Mouse (Mus musculus) liver, embryonic 11.5 days (tissue): ENCODE measurements at regions not wholly inside any gene's neighbourhood (a gene's known extent, or its start where the extent isn't known, plus 50 kb on each side); places are given as distances from the start of the nearest gene placed in this dataset. TPM values are rescaled to one million over a fixed set of nuclear protein-coding genes. Genes with fewer than 3 reads are reported as not detected.

Experiments used
- ATAC-seq: fragments of 200-750 bp; cut with Nextera tagmentation; replicated peaks from 2 replicates; pipeline ENCODE4 v1.8.0; 2017; ENCODE audit warnings: moderate number of reproducible peaks, mild to moderate bottlenecking, moderate TSS enrichment, moderate library complexity; ENCODE audit not compliant: low FRiP score
- DNase-seq: peaks from one replicate; pipeline ENCODE4 v3.0.0-alpha.2; 2017; ENCODE audit warnings: low spot score
- H3K27ac ChIP-seq: fragments of 300-500 bp; sonication (generic); 2 replicates; pipeline ENCODE4 v1.5.1; 2014; ENCODE audit warnings: mild to moderate bottlenecking, low read depth, low read length, control low read depth
- H3K27me3 ChIP-seq: fragments of 300-500 bp; sonication (generic); replicated peaks from 2 replicates; pipeline ENCODE4 v1.6.1; 2014; ENCODE audit warnings: low read length, mixed read lengths; ENCODE audit not compliant: control insufficient read depth, insufficient read depth
- H3K36me3 ChIP-seq: fragments of 300-500 bp; sonication (generic); 2 replicates; pipeline ENCODE4 v1.6.1; 2014; ENCODE audit warnings: mild to moderate bottlenecking, low read length, moderate library complexity, mixed read lengths; ENCODE audit not compliant: control insufficient read depth, insufficient read depth
- H3K4me1 ChIP-seq: fragments of 300-500 bp; sonication (generic); replicated peaks from 2 replicates; pipeline ENCODE4 v1.6.1; 2014; ENCODE audit warnings: low read length, mixed read lengths; ENCODE audit not compliant: control insufficient read depth, insufficient read depth
- H3K4me2 ChIP-seq: fragments of 300-500 bp; sonication (generic); 2 replicates; pipeline ENCODE4 v1.6.1; 2014; ENCODE audit warnings: mild to moderate bottlenecking, control low read depth, moderate library complexity
- H3K4me3 ChIP-seq: fragments of 300-500 bp; sonication (generic); 2 replicates; pipeline ENCODE4 v1.5.1; 2014; ENCODE audit warnings: low read depth, low read length, control low read depth
- H3K9ac ChIP-seq: fragments of 300-500 bp; sonication (generic); 2 replicates; pipeline ENCODE4 v1.6.1; 2014; ENCODE audit warnings: low read depth, low read length, control low read depth
- H3K9me3 ChIP-seq: fragments of 300-500 bp; sonication (generic); 2 replicates; pipeline ENCODE4 v1.6.1; 2016; ENCODE audit warnings: low read length, inconsistent platforms, mixed read lengths; ENCODE audit not compliant: control insufficient read depth
- WGBS: fragments of 180-500 bp; shearing (Covaris S2); extraction: QIAGEN DNeasy Blood & Tissue Kit; methylation state at CpG from one replicate; pipeline ENCODE4 v1.1.7; 2014; 5-methylcytosine and 5-hydroxymethylcytosine counted together
- microRNA-seq: library from miRNA; unstranded; fragments of <30 nt; microRNA quantifications from one replicate; pipeline ENCODE4, GENCODE M21; 2017; ENCODE audit warnings: borderline number of aligned reads

DNA sequence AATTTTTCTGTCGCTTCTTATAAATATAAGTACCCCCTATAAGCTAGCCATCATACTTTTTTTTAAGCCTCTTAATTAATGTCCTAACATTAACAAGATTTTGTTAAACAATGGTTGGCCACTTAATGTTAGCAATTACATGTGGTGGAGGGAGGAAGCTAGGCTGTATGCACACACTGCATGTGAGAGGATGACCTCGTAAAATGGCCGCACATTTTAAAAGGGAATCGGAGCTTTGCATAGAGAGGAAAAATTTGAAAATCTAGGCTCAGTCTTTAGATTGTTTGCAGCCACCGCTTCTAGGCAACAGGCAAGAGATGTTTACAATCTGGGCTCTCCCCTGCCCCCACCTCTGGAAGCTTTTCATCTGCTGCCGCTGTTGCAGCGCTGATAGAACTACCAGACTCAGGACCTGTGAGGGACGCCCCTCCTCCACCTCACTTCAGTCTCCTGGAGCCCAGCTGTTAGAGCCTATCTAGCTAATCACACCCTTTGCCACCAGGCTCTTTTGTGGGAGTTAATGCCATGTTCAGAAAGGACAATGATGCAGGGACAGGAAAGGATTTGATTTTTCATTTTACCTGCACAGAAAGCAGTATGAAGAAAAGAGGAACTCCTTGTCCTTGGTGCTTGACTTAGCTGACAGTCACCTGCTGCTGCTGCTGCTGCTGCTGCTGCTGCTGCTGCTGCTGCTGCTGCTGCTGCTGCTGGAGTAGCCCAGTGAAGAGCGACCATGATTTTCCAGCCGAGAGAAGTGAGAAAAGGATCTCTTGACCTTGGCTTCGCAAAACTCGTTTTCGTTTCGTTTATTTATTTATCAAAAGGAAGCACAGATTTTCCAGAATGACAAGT, 89.7 kb upstream of the Cxxc4 start:
- ATAC-seq (peak; percentile 63), DNase-seq (peak; percentile 34)
- Histone ChIP-seq H3K27ac (no peak overlapping the region), H3K4me1 (0 out of 2 replicates have a peak, but pooled peaks cover 4% of the 10 kb centered on the region), H3K4me3 (0 out of 2 replicates have a peak overlapping the region, but pooled peaks have one; percentile 11), H3K27me3 (no peaks in the 10 kb centered on the region), H3K9ac (no peak overlapping the region), H3K4me2 (peak overlapping the region; percentile 45), H3K36me3 (no peaks in the 10 kb centered on the region), H3K9me3 (no peaks in the 10 kb centered on the region)
- WGBS = 20% methylated on average over 14 of the region's 14 CpGs

DNA sequence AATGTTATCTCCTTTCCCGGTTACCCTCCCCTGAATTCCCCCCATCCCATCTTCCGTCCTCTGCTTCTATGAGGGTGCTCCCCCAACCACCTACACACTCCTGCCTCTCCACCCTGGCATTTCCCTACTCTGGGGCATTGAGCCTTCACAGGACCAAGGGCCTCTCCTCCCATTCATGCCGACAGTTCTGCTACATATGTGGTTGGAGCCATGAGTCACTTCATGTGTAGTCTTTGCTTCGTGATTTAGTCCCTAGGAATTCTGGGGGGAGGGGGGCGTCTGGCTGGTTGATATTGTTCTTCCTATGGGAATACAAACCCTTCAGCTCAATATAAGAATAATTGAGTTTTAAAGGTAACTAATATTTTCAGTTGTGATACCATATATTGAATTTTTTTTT, 74.0 kb upstream of the Cxxc4 start:
- Histone ChIP-seq H3K9ac (no peak overlapping the region), H3K27me3 (no peaks in the 10 kb centered on the region), H3K27ac (no peak overlapping the region), H3K9me3 (no peaks in the 10 kb centered on the region), H3K36me3 (no peaks in the 10 kb centered on the region), H3K4me3 (no peak overlapping the region), H3K4me2 (no peak overlapping the region), H3K4me1 (no peaks in the 10 kb centered on the region)
- WGBS = 88% methylated on average over 5 of the region's 5 CpGs
- ATAC-seq (no peak), DNase-seq (no peak)

DNA sequence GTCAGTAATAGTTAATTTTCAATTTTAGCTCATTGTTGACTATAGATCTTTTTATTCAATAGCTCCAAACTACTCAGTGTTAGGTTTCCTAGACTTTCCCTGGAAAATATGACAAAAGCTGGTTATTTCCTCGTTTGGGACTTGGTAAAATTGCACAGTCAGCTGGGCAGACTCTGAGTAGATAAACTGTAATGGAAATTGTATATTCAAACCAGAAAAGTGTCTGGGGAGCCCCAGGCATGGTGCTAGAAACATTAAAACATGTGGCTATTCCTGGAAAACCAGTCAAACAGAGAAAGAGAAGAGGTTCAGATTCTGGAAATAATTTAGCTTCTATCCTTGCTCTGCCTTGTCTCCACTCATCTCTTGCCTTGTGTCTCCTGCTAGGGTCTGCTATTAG, 66.4 kb upstream of the Cxxc4 start:
- H3K36me3 ChIP-seq = no peaks in the 10 kb centered on the region
- H3K4me3 ChIP-seq = no peak overlapping the region
- no peak overlapping the region for H3K27ac ChIP-seq
- DNase-seq = no peak
- no peaks in the 10 kb centered on the region for H3K4me1 ChIP-seq
- no peak overlapping the region for H3K4me2 ChIP-seq
- no peak overlapping the region for H3K9ac ChIP-seq
- 44% methylated on average over 1 of the region's 1 CpGs for WGBS
- H3K27me3 ChIP-seq = no peaks in the 10 kb centered on the region
- no peak for ATAC-seq
- H3K9me3 ChIP-seq = no peaks in the 10 kb centered on the region

DNA sequence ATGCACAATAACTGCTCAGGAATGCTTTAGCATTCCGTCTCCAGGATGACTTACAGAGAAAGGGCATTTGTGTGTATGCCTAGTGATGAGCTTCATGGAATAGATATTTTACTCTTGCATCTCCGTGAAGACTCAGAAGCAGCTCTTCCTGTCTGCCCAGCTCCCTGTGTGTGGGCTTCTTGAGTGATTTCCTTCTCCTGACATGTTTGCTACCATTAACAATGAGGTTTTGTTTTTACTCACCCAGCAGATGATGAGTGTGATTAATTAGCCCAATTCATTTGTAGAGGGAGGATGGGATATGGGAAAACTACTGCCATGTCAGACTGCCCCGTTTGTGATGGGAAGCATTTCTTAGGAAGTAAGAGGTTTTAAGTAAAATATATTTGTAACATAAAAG, 63.9 kb upstream of the Cxxc4 start:
- ATAC-seq (no peak), DNase-seq (no peak)
- no peaks in the 10 kb centered on the region for H3K9me3 ChIP-seq
- no peak overlapping the region for H3K4me3 ChIP-seq
- no peak overlapping the region for H3K9ac ChIP-seq
- H3K36me3 ChIP-seq = no peaks in the 10 kb centered on the region
- WGBS = 46% methylated on average over 3 of the region's 3 CpGs
- no peak overlapping the region for H3K4me2 ChIP-seq
- H3K27me3 ChIP-seq = no peaks in the 10 kb centered on the region
- H3K4me1 ChIP-seq = no peaks in the 10 kb centered on the region
- H3K27ac ChIP-seq = no peak overlapping the region

DNA sequence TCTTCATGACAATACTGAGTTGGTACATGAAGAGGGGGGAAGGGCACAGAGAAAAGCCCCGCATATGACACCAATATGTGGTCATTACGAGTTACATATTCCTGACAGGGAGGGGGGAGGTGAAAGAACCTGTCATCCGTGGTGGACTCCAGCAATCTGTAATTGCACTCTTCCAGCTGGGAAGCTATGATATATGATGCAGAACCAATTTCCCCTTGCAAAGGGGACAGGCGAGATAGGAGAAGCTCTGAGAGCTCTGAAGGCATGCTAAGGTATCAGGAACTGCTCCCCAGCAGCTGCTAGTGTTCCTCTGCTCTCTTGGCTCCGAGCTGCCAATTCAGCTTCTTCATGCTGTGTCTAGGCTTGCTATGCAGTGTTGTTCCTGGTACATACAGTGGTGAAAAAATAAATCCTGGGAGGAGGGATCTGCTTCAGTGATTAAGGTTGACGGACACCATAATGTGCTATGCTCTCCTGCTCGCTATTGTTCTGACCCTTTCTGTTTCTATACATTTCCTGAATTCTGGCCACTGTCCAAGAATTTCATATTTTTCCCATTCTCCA, 57.7 kb upstream of the Cxxc4 start:
- ATAC-seq = no peak
- Histone ChIP-seq H3K4me3 (no peak overlapping the region), H3K4me2 (no peak overlapping the region), H3K36me3 (no peaks in the 10 kb centered on the region), H3K27ac (no peak overlapping the region), H3K27me3 (no peaks in the 10 kb centered on the region), H3K9me3 (no peaks in the 10 kb centered on the region), H3K4me1 (no peaks in the 10 kb centered on the region), H3K9ac (no peak overlapping the region)
- DNase-seq = no peak
- 71% methylated on average over 7 of the region's 7 CpGs for WGBS

DNA sequence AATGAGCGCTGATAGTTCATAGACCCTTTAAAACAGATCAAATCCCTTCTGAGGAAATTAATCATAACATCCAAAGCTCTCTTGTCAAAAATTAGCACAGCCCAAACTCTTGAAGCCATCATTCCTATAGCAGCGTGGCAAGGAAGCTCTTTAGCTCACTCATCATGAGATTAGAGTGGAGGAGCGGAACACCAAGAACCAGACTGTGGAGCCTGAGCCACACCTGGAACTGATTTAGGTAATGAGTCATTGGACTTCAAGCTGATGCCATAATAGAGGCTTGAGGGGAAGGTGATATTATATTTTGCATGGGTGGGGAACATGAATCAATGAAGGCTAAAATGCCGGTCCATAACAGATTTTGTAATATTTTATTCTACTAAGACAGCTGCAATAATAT, 52.2 kb upstream of the Cxxc4 start:
- no peaks in the 10 kb centered on the region for H3K9me3 ChIP-seq
- 83% methylated on average over 4 of the region's 4 CpGs for WGBS
- DNase-seq (no peak), ATAC-seq (no peak)
- no peak overlapping the region for H3K9ac ChIP-seq
- H3K27me3 ChIP-seq = no peaks in the 10 kb centered on the region
- H3K4me1 ChIP-seq = no peaks in the 10 kb centered on the region
- H3K27ac ChIP-seq = no peak overlapping the region
- no peak overlapping the region for H3K4me2 ChIP-seq
- no peaks in the 10 kb centered on the region for H3K36me3 ChIP-seq
- no peak overlapping the region for H3K4me3 ChIP-seq

Small RNAs in the stretch of these regions (microRNA-seq; reads per million reads assigned to microRNA genes)
- not detected for gene Gm44361
